Mouse (Mus musculus) fat pad, adult 2 months (tissue): ENCODE results near the gene Dnase1l2.
A peak's percentile ranks its signal among the peaks of the same experiment; 100 is the strongest.
"Not testable (repeated sequence)": the region's sequence is repeated elsewhere in the genome, so short reads cannot be mapped to it uniquely, and the experiment has no call there.

Experiments
- DNase-seq: peaks from one replicate; pipeline ENCODE4 v3.0.0-alpha.2; 2011; ENCODE audit warnings: low read depth, low spot score; ENCODE audit errors: extremely low read depth

Gene Dnase1l2

GRCm38 (mm10) chr17:24437016-24437415 is 5.9 kb downstream of the Dnase1l2 start:
- DNase-seq: no peak

GRCm38 (mm10) chr17:24429201-24429983 is 13.5 kb downstream of the Dnase1l2 start:
- no peak for DNase-seq

GRCm38 (mm10) chr17:24427170-24427557 is 15.7 kb downstream of the Dnase1l2 start:
- no peak for DNase-seq

- peak; percentile 90 for DNase-seq
Observed at GRCm38 (mm10) chr17:24426471-24427169, 16.3 kb downstream of the Dnase1l2 start, which contains the start of gene Eci1. Gene Eci1, plus strand, starts transcription at chr17:24426641.

GRCm38 (mm10) chr17:24425905-24426304 is 17.0 kb downstream of the Dnase1l2 start:
- DNase-seq: no peak

GRCm38 (mm10) chr17:24425326-24425725 is 17.6 kb downstream of the Dnase1l2 start:
- not testable (repeated sequence) for DNase-seq

GRCm38 (mm10) chr17:24424489-24424888 is 18.4 kb downstream of the Dnase1l2 start:
- DNase-seq: no peak

GRCm38 (mm10) chr17:24423114-24423513 is 19.8 kb downstream of the Dnase1l2 start:
- DNase-seq: peak; percentile 59

GRCm38 (mm10) chr17:24416051-24416652 is 26.8 kb downstream of the Dnase1l2 start:
- peak; percentile 73 for DNase-seq

GRCm38 (mm10) chr17:24415011-24415410 is 27.9 kb downstream of the Dnase1l2 start:
- DNase-seq: no peak

- peak; percentile 82 for DNase-seq
Observed at GRCm38 (mm10) chr17:24414230-24414976, 28.5 kb downstream of the Dnase1l2 start, which contains the start of gene Rnps1. Gene Rnps1, plus strand, starts transcription at chr17:24414565.

GRCm38 (mm10) chr17:24413557-24414211 is 29.2 kb downstream of the Dnase1l2 start:
- DNase-seq: no peak

- no peak for DNase-seq
Observed at GRCm38 (mm10) chr17:24407116-24407803, 35.6 kb downstream of the Dnase1l2 start.

GRCm38 (mm10) chr17:24402371-24402770 is 40.5 kb downstream of the Dnase1l2 start:
- no peak for DNase-seq

- DNase-seq: no peak
Observed at GRCm38 (mm10) chr17:24394456-24394855, 48.4 kb downstream of the Dnase1l2 start.

- DNase-seq: peak; percentile 42
Observed at GRCm38 (mm10) chr17:24393527-24393926, 49.4 kb downstream of the Dnase1l2 start.

GRCm38 (mm10) chr17:24391149-24391548 is 51.8 kb downstream of the Dnase1l2 start:
- DNase-seq: no peak
